Mouse (Mus musculus) adrenal gland, adult 2 months (tissue): ENCODE measurements at regions not wholly inside any gene's neighbourhood (a gene's known extent, or its start where the extent isn't known, plus 50 kb on each side); places are given as distances from the start of the nearest gene placed in this dataset.

Source experiments
- DNase-seq: peaks from one replicate; pipeline ENCODE4 v3.0.0; 2021

DNA sequence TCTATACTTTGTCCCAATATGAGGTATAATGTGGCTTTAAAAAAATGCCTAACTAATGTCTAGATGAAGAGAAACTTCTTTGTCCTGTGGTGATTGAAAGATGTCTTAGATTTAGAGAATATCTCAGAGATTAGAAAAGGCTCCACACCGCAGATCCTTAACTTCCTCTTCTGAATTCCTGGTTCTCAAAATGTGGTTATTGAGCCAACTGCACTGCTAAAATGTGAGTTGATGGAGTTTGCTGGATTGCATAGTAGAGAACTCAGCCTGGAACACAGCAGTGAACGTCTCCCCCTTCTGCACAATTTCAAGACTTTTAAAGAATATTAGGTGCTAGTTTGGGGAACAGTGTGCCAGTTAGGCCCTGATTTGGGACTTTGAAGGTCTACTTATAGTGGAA, 312.7 kb upstream of the Cd180 start:
- no peak for DNase-seq

DNA sequence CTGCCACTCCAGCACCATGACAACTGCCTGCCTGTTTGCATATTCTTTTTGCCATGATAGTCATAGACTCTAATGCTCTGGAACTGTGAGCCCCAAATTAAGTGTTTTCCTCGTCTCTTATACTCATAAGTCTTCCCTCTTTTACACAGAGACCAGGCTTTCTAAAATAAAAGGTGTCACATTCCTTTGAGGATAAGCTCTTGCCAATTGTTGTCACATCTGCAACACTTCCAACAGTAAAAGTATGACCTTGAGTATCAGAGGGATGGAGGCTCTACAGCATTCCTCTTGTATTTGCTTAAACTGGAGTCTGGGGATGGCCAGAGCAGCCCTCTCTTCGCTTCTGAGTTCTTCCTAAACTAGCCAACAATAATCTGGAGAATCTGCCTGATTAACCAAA, 301.4 kb upstream of the Cd180 start:
- DNase-seq: no peak

DNA sequence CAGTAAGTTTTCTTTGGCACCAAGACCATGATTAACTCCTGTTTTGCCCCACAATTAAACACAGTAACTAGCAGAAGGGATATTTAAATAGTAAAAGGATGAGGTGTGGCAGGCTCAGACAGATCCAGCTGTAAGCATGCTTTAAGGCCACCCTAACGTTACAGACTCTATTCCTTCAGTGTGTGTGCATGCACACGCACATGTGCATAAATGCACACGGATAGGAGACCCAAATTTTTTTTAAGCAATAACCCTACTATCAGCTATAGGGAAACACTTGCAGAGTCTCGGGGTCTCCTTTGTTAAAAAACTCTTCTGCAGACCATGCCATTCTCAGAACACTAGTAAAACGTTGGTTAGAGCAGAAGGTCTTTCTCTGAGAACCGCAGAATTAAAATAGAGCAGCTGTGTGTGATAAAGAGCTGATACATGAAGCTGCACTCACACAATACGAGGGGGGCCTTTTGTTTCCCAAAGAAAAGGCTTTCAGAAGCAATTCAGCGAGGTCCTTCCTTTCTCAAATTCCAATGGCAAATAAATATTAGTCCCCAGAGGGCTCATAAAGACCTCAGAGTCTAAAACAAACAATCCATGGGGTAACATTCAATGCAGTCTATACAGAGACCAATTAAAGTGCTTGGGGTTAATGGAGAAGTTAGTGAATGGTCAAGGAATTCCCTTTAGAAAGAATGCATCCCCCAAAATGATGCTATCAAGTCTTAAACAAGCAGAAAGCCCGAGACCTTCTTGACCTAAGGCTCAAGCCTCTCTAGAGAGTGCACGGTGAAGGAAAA, 300.3 kb upstream of the Cd180 start:
- DNase-seq: no peak

DNA sequence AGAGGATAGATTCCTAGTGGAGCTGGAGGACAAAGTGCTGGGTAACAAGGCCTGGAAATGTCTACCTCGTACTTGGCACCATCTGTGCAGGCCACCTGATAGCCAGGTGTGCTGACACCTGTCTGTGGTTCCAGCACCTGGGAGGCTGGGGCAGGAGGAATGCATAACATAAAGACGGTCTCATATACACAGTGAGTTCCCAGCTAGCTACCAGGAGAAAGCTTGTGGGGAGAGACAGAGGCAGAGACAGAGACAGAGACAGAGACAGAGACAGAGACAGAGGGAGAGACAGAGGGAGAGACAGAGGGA, 299.7 kb upstream of the Cd180 start:
- DNase-seq: no peak

DNA sequence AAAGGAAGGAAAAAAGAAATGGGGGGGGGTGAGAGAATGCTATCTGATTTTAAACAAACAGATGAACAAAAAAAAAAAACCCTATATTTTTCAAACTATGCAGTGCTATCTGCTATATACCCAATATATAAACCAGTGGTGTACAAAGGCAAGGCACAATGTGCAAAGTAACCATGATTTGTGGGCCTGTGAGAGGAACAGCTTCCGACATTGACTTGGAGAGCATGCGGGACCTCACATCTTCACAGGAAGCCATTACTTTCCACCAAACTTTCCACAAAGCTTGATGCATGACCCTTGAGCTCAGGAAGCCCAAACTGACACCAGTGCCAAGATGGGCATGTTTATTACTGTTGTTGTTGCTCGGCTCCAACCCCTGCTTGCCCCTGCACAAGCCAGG, 299.3 kb upstream of the Cd180 start:
- DNase-seq: no peak

DNA sequence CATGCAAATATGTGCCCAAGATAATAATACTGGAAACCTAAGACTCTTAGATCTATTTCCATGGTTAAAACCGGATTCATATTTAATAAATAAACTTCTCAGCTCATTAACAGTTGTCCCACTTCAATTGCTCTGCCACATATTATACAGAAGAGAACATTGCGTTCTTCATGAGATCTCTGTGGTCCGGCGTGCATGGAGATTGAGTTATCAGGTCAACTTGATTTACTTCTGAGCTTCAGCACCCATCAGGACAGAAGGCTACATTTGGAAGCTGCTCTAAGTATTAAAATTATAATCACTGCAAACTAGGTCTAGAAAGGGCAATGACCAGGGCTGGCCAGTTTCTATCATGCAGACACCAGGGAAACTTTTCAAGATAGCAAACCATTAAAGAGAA, 295.9 kb upstream of the Cd180 start:
- DNase-seq: no peak

DNA sequence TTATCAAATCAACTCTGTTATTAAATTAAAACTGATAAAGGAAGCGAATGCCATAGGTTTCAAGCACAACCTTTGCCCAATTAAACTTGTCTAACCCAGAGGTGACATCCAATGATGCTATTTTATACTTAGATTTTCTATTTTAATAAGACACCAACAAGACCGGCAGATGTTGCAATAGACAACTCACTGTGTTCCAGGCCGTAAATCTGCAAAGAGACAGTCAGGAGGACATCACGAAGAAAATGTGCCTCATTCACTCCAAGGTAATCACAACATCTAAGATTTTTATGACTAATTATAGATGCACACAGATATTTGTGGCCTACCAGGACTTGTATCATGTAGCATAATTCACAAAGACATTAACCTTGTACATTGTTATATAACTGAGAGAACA, 281.5 kb upstream of the Cd180 start:
- peak; percentile 13 for DNase-seq

DNA sequence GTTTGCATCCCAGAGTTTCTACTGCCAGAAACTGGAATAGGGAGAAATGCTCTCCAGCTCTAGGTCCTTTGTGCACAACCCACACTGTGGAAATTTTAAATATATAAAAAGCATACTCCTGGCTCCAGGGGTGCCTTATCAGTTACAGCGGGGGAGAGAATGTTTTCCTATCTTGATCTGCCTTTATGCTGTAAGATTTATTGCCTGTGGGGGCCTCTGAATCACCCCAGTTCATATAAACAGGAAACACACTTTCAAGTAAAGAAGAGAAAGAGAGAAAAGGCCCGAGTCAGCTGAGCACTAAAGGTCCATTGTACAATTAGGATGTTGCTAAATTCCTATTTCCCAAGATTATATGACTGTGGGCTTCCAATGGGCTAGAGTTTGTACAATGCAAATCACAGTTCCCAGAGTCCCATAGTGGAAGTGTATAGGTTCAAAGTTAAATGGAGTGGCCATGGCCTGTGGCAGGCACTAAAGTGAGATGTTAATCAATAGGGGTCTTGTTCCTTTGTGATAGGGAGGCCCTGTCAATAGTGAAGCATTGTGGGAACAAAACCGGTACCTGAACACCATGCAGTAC, 258.9 kb upstream of the Cd180 start:
- no peak for DNase-seq

DNA sequence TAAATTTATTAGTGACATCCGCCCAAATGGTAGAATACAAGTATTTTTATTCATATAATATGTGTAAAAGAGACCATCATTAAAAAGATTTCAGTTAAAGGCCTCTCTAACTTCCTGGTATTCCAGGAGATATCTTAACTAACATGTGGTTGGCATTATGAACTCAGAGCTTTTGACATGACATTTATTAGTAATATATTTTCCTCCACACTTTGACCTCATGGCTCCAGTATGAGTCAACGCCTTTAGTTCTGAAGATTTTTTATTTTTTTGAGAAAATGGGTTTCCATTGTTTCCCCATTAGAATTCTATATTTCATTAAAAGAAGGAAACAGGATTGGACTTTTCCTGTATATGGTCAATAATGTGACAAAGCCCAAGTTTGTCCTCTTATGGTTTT, 250.7 kb upstream of the Cd180 start:
- DNase-seq: no peak

DNA sequence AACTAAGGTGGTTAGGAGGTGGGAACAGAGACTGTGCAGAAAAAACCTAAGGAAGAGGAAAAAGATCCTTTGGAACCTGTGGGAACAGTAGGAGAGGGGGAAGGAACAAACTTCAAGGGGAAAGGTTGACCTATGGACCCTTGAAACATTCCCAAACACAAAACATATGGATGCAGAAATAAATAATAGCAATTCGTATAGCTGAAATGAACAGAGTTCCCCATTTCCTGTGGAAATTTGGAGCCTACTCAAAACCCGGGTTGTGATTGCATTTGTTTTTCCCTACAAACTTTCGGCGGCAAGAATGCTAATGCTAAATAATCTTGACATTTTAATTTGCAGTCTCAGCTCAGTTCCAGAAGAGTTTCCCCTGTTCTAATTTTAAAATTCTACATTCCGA, 246.0 kb upstream of the Cd180 start:
- no peak for DNase-seq

DNA sequence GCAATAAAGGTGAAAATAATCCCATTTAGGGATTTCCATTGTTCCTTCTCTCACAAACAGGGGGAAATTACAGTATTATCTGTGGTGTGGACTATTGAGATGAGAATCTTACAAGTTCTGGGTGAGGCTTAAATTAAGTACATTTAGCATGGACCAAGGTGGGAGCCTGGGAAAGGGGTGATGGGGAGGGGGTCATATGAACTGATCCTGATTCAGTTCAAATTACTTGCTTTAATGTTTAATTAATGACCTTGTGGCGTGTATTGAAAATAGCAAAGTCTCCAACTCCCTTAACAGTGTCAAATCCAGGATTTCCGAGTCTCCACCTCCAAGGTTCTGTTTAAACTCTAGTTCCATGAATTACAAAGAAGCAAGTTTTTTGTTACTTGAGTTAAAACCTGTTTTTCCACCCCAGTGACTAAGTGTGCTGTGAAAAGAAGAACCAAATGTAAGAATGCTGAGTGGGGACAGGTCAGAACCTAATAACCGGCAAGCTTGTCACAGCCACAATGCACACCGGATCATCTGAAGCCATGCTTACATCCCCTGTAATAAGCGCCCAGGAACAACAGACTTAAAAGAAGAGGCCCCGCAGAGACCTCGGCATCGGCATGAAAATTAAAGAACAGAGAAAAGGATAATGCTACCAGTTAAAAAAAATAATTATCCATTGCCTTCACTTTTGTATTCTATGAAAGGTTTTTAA, 243.8 kb upstream of the Cd180 start:
- DNase-seq: no peak

DNA sequence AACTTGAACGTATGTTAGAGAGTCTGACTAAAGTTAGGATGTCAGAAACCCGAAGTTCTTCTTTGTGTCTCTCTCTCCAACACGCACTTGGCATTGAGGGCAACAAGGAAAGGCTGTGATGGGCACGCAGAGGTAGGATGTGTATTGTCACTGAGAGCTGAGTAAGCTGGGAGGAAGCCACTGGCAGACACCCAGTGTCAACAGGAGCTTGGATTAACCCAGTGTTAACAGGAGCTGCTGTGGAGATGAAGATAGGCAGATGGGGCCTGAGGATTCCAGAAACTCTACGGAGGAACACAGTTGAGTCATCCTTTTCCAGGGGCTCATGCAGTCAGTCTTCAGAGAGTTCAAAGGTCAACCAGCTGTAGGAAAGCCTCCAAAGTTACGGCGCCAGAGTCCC, 242.2 kb upstream of the Cd180 start:
- no peak for DNase-seq

DNA sequence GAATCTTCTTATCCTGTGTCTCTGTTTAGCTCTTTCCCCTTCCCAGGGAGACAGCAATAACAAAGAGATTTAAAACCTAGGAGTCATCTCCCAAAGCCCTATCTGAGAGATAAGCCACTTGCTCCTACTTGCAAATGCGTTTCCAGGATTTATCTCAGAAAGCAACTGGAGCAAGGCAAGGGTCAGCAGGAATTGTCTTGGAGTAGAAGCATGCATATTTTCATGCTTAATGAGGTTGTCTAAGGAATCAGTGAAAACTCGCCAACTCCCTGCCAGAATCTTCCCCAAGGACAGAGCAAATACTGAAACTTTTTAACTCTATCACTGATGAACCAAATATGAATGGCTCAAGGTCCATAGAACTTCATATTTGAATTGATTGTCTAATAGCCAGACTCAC, 234.6 kb upstream of the Cd180 start:
- DNase-seq: no peak

DNA sequence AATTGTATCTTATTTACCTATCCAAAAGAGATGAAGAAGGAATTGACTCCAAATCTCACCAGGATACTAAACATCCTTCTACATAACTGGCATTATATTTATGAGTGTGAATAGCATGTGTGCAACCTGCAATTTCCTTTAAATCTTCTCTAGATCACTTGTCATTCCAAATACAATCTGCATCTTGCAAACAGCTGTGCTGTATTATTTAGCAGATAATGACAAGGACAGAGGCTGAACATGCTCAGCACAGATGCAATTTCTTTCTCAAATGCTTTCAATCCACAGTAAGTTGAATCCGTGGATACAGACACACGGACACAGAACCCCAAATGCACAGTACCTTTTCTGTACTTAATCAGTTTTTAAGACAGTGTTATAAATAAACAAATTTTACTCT, 229.4 kb upstream of the Cd180 start:
- no peak for DNase-seq

DNA sequence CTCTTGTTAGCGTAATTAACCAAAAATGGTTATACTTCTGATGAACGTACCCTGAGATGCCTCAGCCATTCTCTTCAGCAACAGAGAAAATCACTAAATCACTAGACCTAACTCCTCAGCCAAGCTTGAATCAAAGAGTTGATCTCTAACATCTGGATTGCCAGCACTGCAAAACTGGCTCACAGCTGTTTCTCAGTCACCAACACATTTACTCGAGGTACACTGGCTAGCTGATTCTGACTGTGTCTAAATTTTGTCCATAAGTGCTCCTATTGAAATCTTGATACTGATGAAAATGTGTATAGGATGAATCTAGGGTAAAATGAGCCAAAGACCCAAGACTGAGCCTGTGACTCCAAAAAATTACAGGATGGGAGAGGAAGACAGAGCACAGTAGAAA, 211.5 kb upstream of the Cd180 start:
- DNase-seq: no peak

DNA sequence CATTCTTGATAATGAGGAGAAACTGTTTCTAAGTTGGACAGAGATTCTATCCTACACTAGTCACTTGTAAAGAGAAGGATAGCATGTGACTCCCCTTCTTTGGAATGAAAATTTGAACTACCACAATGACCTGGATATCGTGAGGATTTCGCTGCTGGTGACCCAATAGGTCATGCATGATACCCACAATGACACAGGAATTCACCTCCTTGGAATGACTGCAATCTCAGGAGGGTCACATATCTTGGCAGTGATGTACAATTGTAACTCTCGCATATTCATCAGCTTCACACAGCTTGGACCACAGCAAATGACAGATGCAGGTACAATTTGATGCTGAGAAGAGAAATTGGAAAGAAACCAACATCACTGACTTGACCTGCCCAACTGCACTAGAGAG, 210.9 kb upstream of the Cd180 start:
- DNase-seq: no peak

DNA sequence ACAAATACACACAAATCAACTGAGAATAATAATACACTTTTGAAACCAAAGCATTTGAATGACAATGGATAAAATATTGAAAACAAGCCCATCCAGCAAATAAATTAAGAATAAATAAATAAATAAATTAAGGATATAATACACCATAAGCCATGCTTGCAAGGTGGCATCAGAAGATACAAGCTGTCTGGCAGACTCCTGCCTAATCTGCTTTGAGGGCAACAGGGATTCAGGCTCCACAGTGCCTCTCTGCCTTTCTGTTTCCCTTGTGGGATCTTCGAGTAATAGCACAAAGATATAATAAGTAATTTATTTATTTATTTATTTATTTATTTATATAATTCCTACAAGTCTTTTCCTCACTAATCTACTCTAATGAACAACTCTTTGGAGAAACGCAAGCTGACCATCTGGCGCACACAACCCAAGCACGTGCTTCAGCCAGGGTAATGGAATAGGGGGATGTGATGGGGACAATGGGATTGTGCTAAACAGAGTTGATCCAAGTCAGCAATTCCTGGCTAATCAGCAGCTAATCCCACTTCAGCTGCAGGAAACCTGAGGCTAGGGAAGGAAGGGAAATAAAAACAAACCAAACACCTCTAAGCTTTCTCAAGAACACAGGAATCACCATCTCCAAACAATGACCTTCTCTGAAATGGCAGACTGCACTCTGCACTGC, 205.8 kb upstream of the Cd180 start:
- no peak for DNase-seq

DNA sequence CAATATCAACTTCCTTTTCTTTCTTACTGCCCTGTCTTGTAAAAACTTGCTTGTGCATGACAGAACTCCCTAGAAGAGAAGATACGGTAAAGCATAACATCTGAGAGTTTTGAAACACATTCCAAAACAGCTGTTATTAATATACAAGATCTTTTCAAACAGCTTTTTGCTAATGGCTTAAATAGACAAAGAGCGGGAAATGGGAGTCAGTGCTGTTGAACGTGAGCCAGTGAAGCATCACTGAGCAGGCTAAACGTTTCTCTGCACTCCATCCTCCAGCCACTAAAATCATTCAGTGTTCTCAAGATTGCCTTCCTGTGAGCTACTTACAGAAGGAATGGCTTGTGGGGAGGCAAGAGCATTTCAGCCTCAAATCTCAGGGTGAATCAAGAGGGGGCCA, 202.0 kb upstream of the Cd180 start:
- no peak for DNase-seq

DNA sequence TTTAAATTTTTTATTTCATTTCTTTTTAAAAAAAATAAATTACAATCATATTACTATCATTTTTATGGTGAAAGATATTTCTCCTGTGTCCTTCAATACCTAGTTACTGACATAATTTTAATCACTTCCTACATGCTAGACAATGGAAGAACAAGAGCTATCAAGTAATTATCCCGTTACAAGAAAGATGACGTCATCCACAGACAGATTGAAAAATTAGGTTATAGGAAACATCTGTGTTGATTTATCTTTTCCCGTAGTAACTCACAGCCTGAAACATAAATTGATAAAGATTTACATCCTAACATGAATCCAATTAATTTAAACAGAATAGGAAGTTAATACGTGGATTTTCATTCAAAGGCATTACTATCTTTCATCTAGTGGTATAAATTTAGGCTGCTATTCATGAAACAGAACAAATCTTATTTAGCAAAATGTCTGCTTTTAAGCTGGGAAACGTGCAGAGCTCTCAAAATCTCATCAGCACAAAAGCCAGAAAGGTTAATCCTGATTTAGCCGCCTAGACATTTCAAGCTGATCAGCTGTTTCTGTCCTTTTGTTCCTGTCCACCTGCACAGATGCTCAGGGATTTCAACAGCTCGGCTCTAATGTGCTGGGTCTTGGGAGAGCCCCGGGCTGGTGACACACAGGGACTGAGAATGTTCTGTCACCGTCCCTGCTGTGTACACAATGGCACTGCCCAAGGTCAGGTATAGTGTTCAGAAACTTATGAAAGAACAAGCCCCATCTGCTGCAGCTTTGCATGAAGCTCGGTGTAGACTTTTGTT, 189.0 kb upstream of the Cd180 start:
- DNase-seq: no peak

DNA sequence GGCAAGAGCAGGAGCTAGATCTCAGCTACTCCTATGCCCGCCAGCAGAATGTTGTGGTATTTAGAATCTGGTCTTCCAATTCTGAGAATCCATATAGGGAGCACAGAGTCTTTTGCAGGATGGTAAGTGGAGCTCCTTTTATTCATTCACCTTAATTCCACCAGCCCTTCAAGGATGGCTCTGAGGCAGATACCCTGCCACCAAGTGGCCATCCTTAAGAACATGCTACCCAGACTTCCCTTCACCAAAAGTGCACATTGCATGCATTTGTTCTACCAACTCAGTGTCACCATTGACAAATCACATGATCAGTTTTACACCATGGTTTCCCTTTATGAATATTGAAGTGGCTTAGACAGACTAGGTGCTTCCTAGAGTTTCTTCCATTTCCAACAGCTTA, 186.1 kb upstream of the Cd180 start:
- no peak for DNase-seq

DNA sequence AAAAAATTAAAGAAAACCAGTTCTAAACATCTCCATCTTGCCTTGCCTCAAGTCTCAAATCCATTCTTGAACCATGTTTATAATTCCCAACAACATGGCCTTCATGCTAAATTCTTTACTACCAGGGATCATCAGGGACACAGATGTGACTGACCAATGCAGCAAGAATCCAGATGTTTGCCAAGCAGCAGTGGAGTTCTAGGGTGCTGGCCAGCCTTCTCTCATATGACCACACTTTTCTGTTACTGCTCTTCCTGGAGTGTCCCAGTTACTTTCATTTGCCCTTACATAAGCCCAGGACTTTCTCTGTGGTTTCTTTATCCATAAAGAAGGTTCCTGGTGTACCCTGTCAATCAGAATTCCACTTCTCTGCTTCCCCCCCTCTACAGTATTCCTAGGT, 185.4 kb upstream of the Cd180 start:
- no peak for DNase-seq

DNA sequence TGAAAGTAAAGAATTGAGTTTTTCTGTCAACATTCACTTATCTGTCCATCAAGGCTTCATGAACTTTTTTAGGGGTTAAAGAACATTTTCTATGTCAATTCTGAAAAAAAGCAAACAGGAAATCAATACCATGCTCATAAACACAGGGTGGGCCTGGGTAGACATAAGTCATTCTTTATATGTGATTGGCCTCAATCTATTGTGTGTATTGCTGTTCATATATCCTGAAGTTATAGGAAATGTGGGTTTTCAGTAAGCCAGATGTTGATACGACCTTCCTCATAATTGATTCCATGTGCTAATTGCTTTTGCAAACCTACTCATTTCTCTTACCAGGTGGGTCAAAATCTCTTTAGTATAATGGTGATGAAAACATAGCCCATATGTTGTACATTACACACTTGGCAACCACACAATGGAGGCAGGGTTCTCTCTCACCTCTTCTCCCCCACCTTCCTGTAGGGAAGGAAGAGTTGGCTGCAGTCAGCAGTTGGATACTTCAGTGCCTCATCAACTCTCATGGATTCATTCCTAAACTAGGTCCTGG, 182.6 kb upstream of the Cd180 start:
- DNase-seq: no peak
